Mouse (Mus musculus) layer of hippocampus, adult 11-12 months (tissue): ENCODE results near the gene Rwdd2b.
A peak's percentile ranks its signal among the peaks of the same experiment; 100 is the strongest.

ENCODE experiments used
- DNase-seq: peaks from one replicate; pipeline ENCODE4 v3.0.0; 2022; ENCODE audit warnings: low spot score

Rwdd2b gene

GRCm38 (mm10) chr16:87420662-87421061 lies 19.7 kb downstream of the Rwdd2b start:
- no peak for DNase-seq

DNA sequence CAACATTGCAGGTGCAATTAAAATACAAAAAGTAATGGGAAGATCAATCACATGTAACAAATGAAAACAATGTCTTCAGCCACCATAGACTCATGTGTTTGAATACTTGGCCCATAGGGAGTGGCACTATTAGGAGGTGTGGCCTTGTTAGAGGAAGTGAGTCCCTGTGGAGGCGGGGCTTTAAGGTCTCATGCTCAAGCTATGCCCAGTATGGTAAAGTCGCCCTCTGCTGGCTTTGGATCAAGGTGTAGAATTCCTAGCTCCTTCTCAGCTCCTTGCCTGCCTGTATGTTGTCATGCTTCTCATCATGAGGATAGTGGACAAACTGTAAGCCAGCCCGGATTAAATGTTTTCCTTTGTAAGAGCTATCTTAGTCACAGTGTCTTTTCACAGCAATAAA lies 35.4 kb downstream of the Rwdd2b start:
- no peak for DNase-seq

GRCm38 (mm10) chr16:87393813-87394548 lies 46.4 kb downstream of the Rwdd2b start:
- peak; percentile 80 for DNase-seq

DNA sequence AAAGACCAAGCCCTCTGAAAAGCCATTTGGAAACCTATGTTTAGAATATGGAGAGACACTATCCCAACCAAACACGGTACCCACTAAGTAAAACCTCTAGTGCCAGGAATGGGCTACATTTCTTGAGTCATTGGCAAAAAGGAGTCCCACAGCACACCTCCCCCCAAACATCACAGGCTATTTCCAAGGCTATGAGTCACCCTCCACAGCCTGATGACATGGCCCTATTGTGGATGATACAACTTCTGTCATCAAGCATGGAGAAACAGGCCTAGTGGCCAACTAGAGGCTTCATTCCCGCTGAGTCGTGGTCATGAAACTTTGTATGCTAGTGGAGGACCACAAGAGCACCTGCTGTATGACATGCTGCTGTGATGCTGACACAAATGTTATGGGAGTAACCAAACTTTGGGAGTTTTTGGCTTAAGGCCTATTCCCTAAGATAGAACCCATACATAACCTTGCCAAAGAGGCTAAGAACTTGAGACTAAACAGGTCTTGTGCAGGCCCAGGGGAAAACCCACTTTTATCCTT lies 52.9 kb downstream of the Rwdd2b start:
- no peak for DNase-seq

DNA sequence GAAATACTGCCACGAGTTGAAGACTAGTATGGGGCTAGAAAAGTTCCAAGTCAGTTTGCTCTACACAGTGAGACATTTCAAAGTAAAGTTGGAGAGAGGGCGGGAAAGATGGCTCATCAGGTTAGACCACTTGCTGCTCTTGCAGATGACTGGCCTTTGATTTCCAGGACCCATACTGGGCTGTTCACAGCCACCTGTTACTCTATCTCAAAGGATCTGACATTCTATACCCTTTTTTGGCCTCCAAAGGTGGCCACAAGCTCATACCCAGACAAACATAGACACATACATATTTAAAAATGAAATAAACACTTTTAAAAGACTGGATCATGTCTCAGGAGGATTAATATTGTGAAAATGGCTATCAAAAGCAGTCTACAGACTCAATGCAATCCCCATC lies 56.0 kb downstream of the Rwdd2b start:
- DNase-seq, result no peak
